ENCODE assay signal across 17 mouse cellular contexts in genomic region chr13:52591831-52592230, GRCm38 (mm10).
"Had no signal": no experiment of that assay in that cellular context is flagged by ENCODE, and none has a peak within 500 bp of the region (broad histone marks: within the 10 kb centered on the region; RNA-seq: fewer than 3 reads in every experiment).

No protein-coding gene starts in this region.

- H3K4me1 ChIP-seq: neural tube, embryonic 12.5 days; neural tube, embryonic 13.5 days; neural tube, embryonic 15.5 days; stomach, embryonic 15.5 days had no signal

- H3K9ac ChIP-seq: neural tube, embryonic 12.5 days; neural tube, embryonic 13.5 days; neural tube, embryonic 15.5 days; stomach, embryonic 15.5 days had no signal

- H3K27me3 ChIP-seq: neural tube, embryonic 12.5 days; neural tube, embryonic 13.5 days; neural tube, embryonic 15.5 days; stomach, embryonic 15.5 days had no signal

- H3K36me3 ChIP-seq: neural tube, embryonic 12.5 days; neural tube, embryonic 13.5 days; neural tube, embryonic 15.5 days; stomach, embryonic 15.5 days had no signal

- H3K9me3 ChIP-seq: neural tube, embryonic 13.5 days; neural tube, embryonic 15.5 days; stomach, embryonic 15.5 days had no signal

- DNase-seq: retina, postnatal 1 day; right cerebral cortex, adult 18-20 months; right cerebral cortex, postnatal 14 days; right cerebral cortex, postnatal 25 days; right cerebral cortex, postnatal 4 days; spleen, adult 18-20 months; thymus, adult 18-20 months; thymus, adult 2 months; thymus, postnatal 14 days; thymus, postnatal 25 days; thymus, postnatal 36 days; thymus, postnatal 4 days had no signal

- H3K4me2 ChIP-seq: neural tube, embryonic 12.5 days; neural tube, embryonic 13.5 days; neural tube, embryonic 15.5 days; stomach, embryonic 15.5 days had no signal

- H3K27ac ChIP-seq: neural tube, embryonic 12.5 days; neural tube, embryonic 13.5 days; neural tube, embryonic 15.5 days; stomach, embryonic 15.5 days; stomach, postnatal 0 days had no signal

- H3K4me3 ChIP-seq: neural tube, embryonic 12.5 days; neural tube, embryonic 13.5 days; neural tube, embryonic 15.5 days; stomach, embryonic 15.5 days had no signal
